ENCODE assay signal across 40 mouse cellular contexts in genomic region chr1:161980626-161981298, GRCm38 (mm10). TPM values are rescaled to one million over a fixed set of nuclear protein-coding genes. Genes with fewer than 3 reads are reported as not detected.
DNase-seq lines count a peak whose midpoint lies in the region; ATAC-seq lines count a peak whose summit lies in the region.
"Had no signal": no experiment of that assay in that cellular context is flagged by ENCODE, and none has a peak within 500 bp of the region (broad histone marks: within the 10 kb centered on the region; RNA-seq: fewer than 3 reads in every experiment).

No protein-coding gene starts in this region.

- peak; percentile 17 for DNase-seq in adrenal gland, postnatal 10 days
- no peak for DNase-seq in adrenal gland, postnatal 14 days
- peak; percentile 38 for DNase-seq in kidney, adult 9 months
- DNase-seq in kidney, postnatal 10 days = no peak
- no peak for DNase-seq in limb, embryonic 11.5 days (ENCODE audit: low spot score)
- no peak for DNase-seq in spleen, adult 18-20 months
- no peak for DNase-seq in left cerebral cortex, adult 11 months (ENCODE audit: low spot score)
- DNase-seq: adrenal gland, adult 8-10 months; cerebellum, adult 11 months; cerebellum, adult 9-10 months; cerebellum, postnatal 36 days; forebrain, postnatal 0 days; kidney, postnatal 14 days; liver, embryonic 13.5 days; lung, adult 18-20 months; retina, postnatal 1 day; right cerebral cortex, postnatal 14 days; thymus, adult 18-20 months; thymus, postnatal 25 days had no signal

- H3K4me3 ChIP-seq in limb, embryonic 11.5 days (ENCODE audit: low read depth, low read length) = no peak overlapping the region
- H3K4me3 ChIP-seq: forebrain, embryonic 10.5 days; heart, embryonic 15.5 days; intestine, embryonic 15.5 days; left cerebral cortex, adult 2 months; liver, embryonic 13.5 days; midbrain, embryonic 15.5 days; neural tube, embryonic 15.5 days had no signal

- ATAC-seq in limb, embryonic 11.5 days (ENCODE audit: insufficient number of reproducible peaks, low FRiP score, low TSS enrichment, low read depth) = no peak
- no peak for ATAC-seq in erythroid progenitor cell, adult 5-6 weeks (replicated peaks; ENCODE audit: low FRiP score, poor library complexity, severe bottlenecking)
- ATAC-seq: forebrain, postnatal 0 days; hindbrain, postnatal 0 days; intestine, embryonic 15.5 days; lung, postnatal 0 days; midbrain, embryonic 15.5 days had no signal

- H3K27me3 ChIP-seq in limb, embryonic 11.5 days (ENCODE audit: control insufficient read depth, insufficient read depth, low read length) = no peaks in the 10 kb centered on the region
- H3K27me3 ChIP-seq: CH12.LX; heart, embryonic 15.5 days; intestine, embryonic 15.5 days; liver, embryonic 13.5 days; midbrain, embryonic 15.5 days; neural tube, embryonic 15.5 days had no signal

- WGBS in limb, embryonic 11.5 days = 70% methylated on average over 9 of the region's 9 CpGs

- no peak overlapping the region for H3K9ac ChIP-seq in limb, embryonic 11.5 days (ENCODE audit: low read length)
- H3K9ac ChIP-seq: forebrain, postnatal 0 days; heart, embryonic 15.5 days; intestine, embryonic 15.5 days; liver, embryonic 13.5 days; midbrain, embryonic 15.5 days; neural tube, embryonic 15.5 days had no signal

- H3K9me3 ChIP-seq in limb, embryonic 11.5 days (ENCODE audit: control insufficient read depth, low read length) = no peaks in the 10 kb centered on the region
- H3K9me3 ChIP-seq: forebrain, embryonic 10.5 days; heart, embryonic 15.5 days; intestine, embryonic 15.5 days; liver, embryonic 13.5 days; midbrain, embryonic 15.5 days; neural tube, embryonic 15.5 days had no signal

- peaks cover 37% of the 10 kb centered on the region for H3K4me1 ChIP-seq in limb, embryonic 11.5 days (ENCODE audit: control insufficient read depth, insufficient read depth, low read length)

- H3K36me3 ChIP-seq in limb, embryonic 11.5 days (ENCODE audit: control insufficient read depth, insufficient read depth, low read length) = no peaks in the 10 kb centered on the region
- H3K36me3 ChIP-seq: forebrain, embryonic 10.5 days; heart, embryonic 15.5 days; intestine, embryonic 15.5 days; liver, embryonic 13.5 days; midbrain, embryonic 15.5 days; neural tube, embryonic 15.5 days had no signal

- no peak overlapping the region for H3K4me2 ChIP-seq in limb, embryonic 11.5 days (ENCODE audit: low read depth, severe bottlenecking)
- H3K4me2 ChIP-seq: heart, embryonic 15.5 days; intestine, embryonic 15.5 days; liver, embryonic 13.5 days; midbrain, embryonic 15.5 days; neural tube, embryonic 15.5 days had no signal

- peak overlapping the region; percentile 75 for H3K27ac ChIP-seq in limb, embryonic 11.5 days (replicated peaks; ENCODE audit: low read depth, low read length)
- H3K27ac ChIP-seq: forebrain, embryonic 10.5 days; heart, embryonic 15.5 days; hindbrain, postnatal 0 days; intestine, embryonic 15.5 days; left cerebral cortex, adult 2 months; liver, embryonic 13.5 days; macrophage; midbrain, embryonic 15.5 days; neural tube, embryonic 15.5 days; stomach, postnatal 0 days had no signal

RNA-seq across cellular contexts. Expression of gene 4930558K02Rik, which starts 1.3 kb away (rescaled TPM):
- total RNA-seq in adrenal gland, postnatal 10 days (2021) = not detected
- not detected in 2 replicates for total RNA-seq in adrenal gland, postnatal 14 days (2021)
- polyA plus RNA-seq in limb, embryonic 11.5 days (2014; fragmentation: Nextera tagmentation; extraction: Ambion mirVana) = not detected in 2 replicates
- total RNA-seq in erythroid progenitor cell, adult 5-6 weeks (2015; ENCODE audit: low replicate concordance) = not detected in 2 replicates
- total RNA-seq in erythroid progenitor cell, adult 5-6 weeks (2017; ENCODE audit: low replicate concordance) = not detected in 2 replicates
- total RNA-seq: adrenal gland, adult 8-10 months; CH12.LX; ES-E14; forebrain, postnatal 0 days; gastrocnemius, adult 8-10 months; heart, postnatal 25 days; hindbrain, postnatal 0 days; layer of hippocampus, adult 18-20 months; left cerebral cortex, adult 2 months; left cerebral cortex, postnatal 25 days had no signal
- polyA plus RNA-seq: C2C12; forebrain, embryonic 10.5 days; gonadal fat pad, adult 2 months; heart, embryonic 15.5 days; hindbrain, embryonic 11.5 days; intestine, embryonic 15.5 days; liver, embryonic 13.5 days; lung, postnatal 0 days; macrophage; small intestine, adult 2 months; stomach, postnatal 0 days had no signal

RNA-seq across cellular contexts. Expression of gene Pigc, which starts 11.8 kb away (rescaled TPM):
- total RNA-seq in adrenal gland, postnatal 10 days (2021) = 10 to 100 TPM; 20.4 to 20.5 TPM
- total RNA-seq in adrenal gland, postnatal 14 days (2021) = 18.0 and 23.1 TPM in 2 replicates
- polyA plus RNA-seq in limb, embryonic 11.5 days (2014; fragmentation: Nextera tagmentation; extraction: Ambion mirVana) = 46.6 and 49.8 TPM in 2 replicates
- total RNA-seq in erythroid progenitor cell, adult 5-6 weeks (2015; ENCODE audit: low replicate concordance) = 7.1 and 12.6 TPM in 2 replicates
- 9.8 TPM in 2 replicates for total RNA-seq in erythroid progenitor cell, adult 5-6 weeks (2017; ENCODE audit: low replicate concordance)

Comparison
In these comparisons a context has a peak if more than half of its experiments do, and no peak if none do; other contexts are left out.
1. DNase-seq: peak in adrenal gland, postnatal 10 days (single experiment) and kidney, adult 9 months (single experiment); none in adrenal gland, postnatal 14 days (single experiment), kidney, postnatal 10 days (single experiment), limb, embryonic 11.5 days (single experiment), spleen, adult 18-20 months (0 of 2) and left cerebral cortex, adult 11 months (single experiment).